Mouse (Mus musculus) C2C12 (cell line): ENCODE data around the gene Gpc4. TPM values are rescaled to one million over a fixed set of nuclear protein-coding genes. Genes with fewer than 3 reads are reported as not detected.

ENCODE experiments used
- H3K27me3 ChIP-seq: one replicate; pipeline ENCODE4 v1.6.1; 2011; ENCODE audit not compliant: control insufficient read depth, insufficient read depth, insufficient read length
- H3K36me3 ChIP-seq: one replicate; pipeline ENCODE4 v1.6.1; 2011; ENCODE audit not compliant: control insufficient read depth, insufficient read depth
- H3K4me3 ChIP-seq: one replicate; pipeline ENCODE4 v1.5.1; 2011; ENCODE audit warnings: mild to moderate bottlenecking, control low read depth; ENCODE audit not compliant: poor library complexity, insufficient read depth, severe bottlenecking
- H3K79me2 ChIP-seq: one replicate; pipeline ENCODE4 v1.6.1; 2011; ENCODE audit not compliant: control insufficient read depth, insufficient read depth
- H3K79me3 ChIP-seq: one replicate; pipeline ENCODE4 v1.6.1; 2011; ENCODE audit warnings: low read depth, control low read depth
- H3ac ChIP-seq: one replicate; pipeline ENCODE3; 2011; ENCODE audit warnings: low read depth; ENCODE audit not compliant: control insufficient read depth, insufficient read length
- CEBPB ChIP-seq: IDR thresholded peaks from one replicate; pipeline ENCODE4 v1.6.1; 2011; ENCODE audit warnings: low read depth, mild to moderate bottlenecking, control low read depth, moderate library complexity
- CTCF ChIP-seq: IDR thresholded peaks from one replicate; pipeline ENCODE4 v1.5.1; 2011; ENCODE audit not compliant: control insufficient read depth, insufficient read depth, insufficient read length
- FOSL1 ChIP-seq: IDR thresholded peaks from one replicate; pipeline ENCODE4 v1.8.0; 2011; ENCODE audit warnings: mild to moderate bottlenecking, low read length; ENCODE audit not compliant: poor library complexity, insufficient read depth, severe bottlenecking
- MAX ChIP-seq: IDR thresholded peaks from one replicate; pipeline ENCODE4 v1.6.1; 2011; ENCODE audit warnings: mild to moderate bottlenecking, control low read depth
- MYOD1 ChIP-seq: IDR thresholded peaks from one replicate; pipeline ENCODE4 v1.6.1; 2011; ENCODE audit warnings: low read depth; ENCODE audit not compliant: control insufficient read depth, insufficient read length
- MYOG ChIP-seq: IDR thresholded peaks from one replicate; pipeline ENCODE4 v1.6.1; 2011; ENCODE audit not compliant: control insufficient read depth, insufficient read length; ENCODE audit errors: extremely low read depth
- USF1 ChIP-seq: IDR thresholded peaks from one replicate; pipeline ENCODE4 v1.6.1; 2011; ENCODE audit warnings: low read depth, mild to moderate bottlenecking, control low read depth, moderate library complexity
- polyA plus RNA-seq: library from polyadenylated mRNA; unstranded; fragments of >200 nt; fragmentation: generic; extraction: Trizol; gene quantifications from one replicate; pipeline ENCODE4 v1.2.1, GENCODE M21; 2012; ENCODE audit warnings: missing spikeins

Gene Gpc4
- polyA plus RNA-seq, 1 experiment = 0.26 TPM

- Histone ChIP-seq H3ac (no peak overlapping the region), H3K79me3 (no peaks in the 10 kb centered on the region), H3K27me3 (no peaks in the 10 kb centered on the region), H3K36me3 (no peaks in the 10 kb centered on the region), H3K79me2 (no peaks in the 10 kb centered on the region), H3K4me3 (no peak overlapping the region)
- no peak for TF ChIP-seq MAX
- TF ChIP-seq MYOD1 = no peak
- TF ChIP-seq FOSL1 = no peak
- TF ChIP-seq MYOG = no peak
- no peak for TF ChIP-seq CTCF
- TF ChIP-seq USF1 = no peak
- no peak for TF ChIP-seq CEBPB
Measured at GRCm38 (mm10) chrX:52145563-52145962, 19.5 kb downstream of the Gpc4 start.

- Histone ChIP-seq H3K79me3 (no peaks in the 10 kb centered on the region), H3K36me3 (no peaks in the 10 kb centered on the region), H3K79me2 (no peaks in the 10 kb centered on the region), H3K4me3 (no peak overlapping the region), H3K27me3 (no peaks in the 10 kb centered on the region), H3ac (no peak overlapping the region)
- TF ChIP-seq MAX = no peak
- no peak for TF ChIP-seq CEBPB
- TF ChIP-seq FOSL1 = no peak
- no peak for TF ChIP-seq USF1
- no peak for TF ChIP-seq MYOG
- no peak for TF ChIP-seq MYOD1
- TF ChIP-seq CTCF = no peak
Measured at GRCm38 (mm10) chrX:52144491-52144890, 20.6 kb downstream of the Gpc4 start.

- H3K4me3 ChIP-seq = no peak overlapping the region
- TF ChIP-seq MYOG = no peak
- no peak for TF ChIP-seq USF1
- no peak for TF ChIP-seq CTCF
- TF ChIP-seq CEBPB = no peak
- no peak for TF ChIP-seq FOSL1
- TF ChIP-seq MAX = no peak
- no peak for TF ChIP-seq MYOD1
- H3K79me2 ChIP-seq = no peaks in the 10 kb centered on the region
- no peaks in the 10 kb centered on the region for H3K36me3 ChIP-seq
- H3ac ChIP-seq = no peak overlapping the region
- H3K79me3 ChIP-seq = no peaks in the 10 kb centered on the region
- no peaks in the 10 kb centered on the region for H3K27me3 ChIP-seq
Measured at GRCm38 (mm10) chrX:52140316-52140715, 24.7 kb downstream of the Gpc4 start.

- TF ChIP-seq MAX (no peak), USF1 (no peak), MYOG (no peak), CEBPB (no peak), CTCF (no peak), FOSL1 (no peak), MYOD1 (no peak)
- Histone ChIP-seq H3K4me3 (no peak overlapping the region), H3K79me2 (no peaks in the 10 kb centered on the region), H3K36me3 (no peaks in the 10 kb centered on the region), H3ac (no peak overlapping the region), H3K27me3 (no peaks in the 10 kb centered on the region), H3K79me3 (no peaks in the 10 kb centered on the region)
Measured at GRCm38 (mm10) chrX:52138461-52139075, 26.5 kb downstream of the Gpc4 start.

GRCm38 (mm10) chrX:52138033-52138432 is 27.0 kb downstream of the Gpc4 start:
- TF ChIP-seq MYOD1 (no peak), MAX (no peak), FOSL1 (no peak), USF1 (no peak), MYOG (no peak), CTCF (no peak), CEBPB (no peak)
- Histone ChIP-seq H3ac (no peak overlapping the region), H3K79me3 (no peaks in the 10 kb centered on the region), H3K79me2 (no peaks in the 10 kb centered on the region), H3K4me3 (no peak overlapping the region), H3K36me3 (no peaks in the 10 kb centered on the region), H3K27me3 (no peaks in the 10 kb centered on the region)
